Mouse (Mus musculus) thymus, postnatal 14 days (tissue): ENCODE measurements around the gene Grm2.
A peak's percentile ranks its signal among the peaks of the same experiment; 100 is the strongest.
"Not testable (repeated sequence)": the region's sequence is repeated elsewhere in the genome, so short reads cannot be mapped to it uniquely, and the experiment has no call there.

Experiments
- DNase-seq: peaks from one replicate; pipeline ENCODE4 v3.0.0; 2021

Grm2 gene

DNA sequence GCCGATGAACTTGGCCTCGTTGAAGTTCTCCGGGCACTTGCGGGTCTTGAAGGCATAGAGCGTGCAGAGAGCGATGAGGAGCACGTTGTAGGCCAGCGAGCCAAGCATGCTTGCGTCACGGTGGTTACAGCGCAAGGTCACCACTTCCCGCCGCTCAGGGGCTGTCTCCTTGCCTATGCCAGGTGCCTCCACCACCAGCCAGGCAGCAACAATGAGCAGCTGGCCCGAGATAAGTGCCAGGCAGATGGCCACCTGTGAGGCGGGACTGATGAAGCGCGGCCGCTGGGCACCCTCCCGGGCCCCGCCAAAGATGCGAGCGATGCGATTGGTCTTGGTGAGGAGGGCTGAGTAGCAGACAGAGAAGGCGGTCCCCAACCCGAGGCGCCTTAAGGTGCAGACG is 8.7 kb downstream of the Grm2 start:
- DNase-seq, result no peak

DNA sequence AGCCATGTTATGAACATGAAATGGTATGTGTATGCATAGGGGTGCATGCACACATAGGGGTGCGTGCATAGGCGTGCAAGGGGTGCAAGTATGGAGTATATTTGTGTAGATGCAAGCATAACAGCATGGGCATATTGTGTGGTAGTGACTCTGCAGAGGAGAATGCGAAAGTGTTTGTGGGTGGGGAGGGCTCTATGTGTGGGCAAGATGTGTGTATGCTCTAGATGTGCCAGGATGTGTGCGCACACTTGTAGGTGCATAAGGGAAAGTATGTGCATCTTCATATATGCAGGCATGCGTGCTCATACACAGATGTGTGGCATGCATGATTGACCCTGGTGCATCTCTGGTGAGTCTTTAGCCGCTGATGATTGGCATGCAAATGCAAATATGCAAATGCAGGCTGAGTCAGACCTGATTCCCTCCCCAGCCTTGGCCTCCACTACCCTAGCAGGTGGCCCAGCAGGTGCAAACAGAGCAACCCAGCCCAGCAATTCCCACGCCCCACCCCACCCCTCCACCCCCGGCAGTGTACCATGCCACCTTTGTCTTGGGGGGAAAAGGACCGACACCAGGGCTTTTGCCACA is 10.1 kb downstream of the Grm2 start:
- DNase-seq, result no peak

GRCm38 (mm10) chr9:106643787-106644186 is 12.1 kb downstream of the Grm2 start:
- peak; percentile 16 for DNase-seq

DNA sequence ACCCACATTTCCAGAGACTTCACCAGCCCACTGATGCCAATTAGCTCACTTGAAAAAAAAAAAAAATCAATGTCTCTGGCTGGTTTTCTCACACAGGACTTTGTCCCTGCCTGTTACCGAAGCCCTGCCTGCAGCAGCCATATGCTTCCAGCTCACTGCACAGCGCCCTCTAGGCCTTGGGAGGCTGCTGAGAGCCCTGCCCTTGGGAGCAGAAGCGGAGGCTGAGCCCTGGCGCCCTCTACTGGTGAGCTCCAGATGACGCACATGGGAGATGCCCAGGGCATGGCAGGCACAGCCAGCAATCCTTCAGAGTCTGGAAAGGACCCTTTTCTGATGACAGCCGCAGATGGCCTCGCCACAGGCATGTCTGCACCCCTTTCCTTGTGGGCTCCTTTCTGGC is 12.8 kb downstream of the Grm2 start:
- peak; percentile 83 for DNase-seq

- DNase-seq, result no peak
These were observed 14.5 kb downstream of the Grm2 start for GRCm38 (mm10) chr9:106641346-106641745.

- no peak for DNase-seq
These were observed 17.7 kb downstream of the Grm2 start for GRCm38 (mm10) chr9:106638154-106638553.

GRCm38 (mm10) chr9:106632185-106632584 is 23.7 kb downstream of the Grm2 start:
- DNase-seq, result no peak

GRCm38 (mm10) chr9:106627796-106628195 is 28.1 kb downstream of the Grm2 start:
- DNase-seq, result not testable (repeated sequence)

- no peak for DNase-seq
These were observed 29.6 kb downstream of the Grm2 start, which contains the start of gene Iqcf6 for GRCm38 (mm10) chr9:106626282-106626681. Iqcf6 (plus strand) TSS chr9:106626582.

DNA sequence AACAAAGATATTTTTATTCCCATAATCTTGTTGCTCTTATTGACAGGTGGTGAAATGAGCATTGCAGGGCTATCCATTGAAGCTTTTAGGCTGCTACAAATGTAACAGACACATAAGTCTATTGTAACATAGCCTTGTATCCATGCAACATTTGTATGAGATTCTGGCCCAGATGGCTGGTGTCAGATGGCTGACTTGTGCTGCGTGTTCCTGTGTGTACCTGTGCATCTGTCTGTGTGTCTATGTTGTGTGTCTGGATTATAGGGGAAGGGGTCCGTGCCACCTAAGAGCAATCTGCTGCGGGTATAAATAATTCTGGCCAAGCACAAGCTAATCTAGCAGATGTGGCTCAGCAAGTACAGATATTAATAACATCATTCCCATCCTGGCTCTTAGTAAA is 38.4 kb downstream of the Grm2 start:
- no peak for DNase-seq

DNA sequence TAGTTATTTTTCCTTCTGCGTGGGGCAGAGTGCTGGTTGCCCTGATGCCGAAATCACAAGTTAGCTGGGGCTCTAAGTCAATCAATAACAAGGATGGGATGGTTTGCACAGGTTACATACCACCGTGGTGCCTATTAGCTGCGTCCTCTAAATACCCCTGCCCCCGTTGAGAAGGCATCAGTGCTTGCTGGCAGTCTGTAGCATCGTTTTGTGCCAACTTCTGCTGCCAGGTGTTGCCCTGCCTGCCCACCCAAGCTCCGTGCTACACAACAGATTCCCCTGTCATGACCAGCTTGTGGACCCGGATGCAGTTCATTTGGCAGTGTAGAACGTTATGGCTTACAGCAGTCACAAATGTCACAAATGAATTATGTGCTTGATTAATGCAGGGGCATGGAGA is 39.6 kb downstream of the Grm2 start:
- no peak for DNase-seq

DNA sequence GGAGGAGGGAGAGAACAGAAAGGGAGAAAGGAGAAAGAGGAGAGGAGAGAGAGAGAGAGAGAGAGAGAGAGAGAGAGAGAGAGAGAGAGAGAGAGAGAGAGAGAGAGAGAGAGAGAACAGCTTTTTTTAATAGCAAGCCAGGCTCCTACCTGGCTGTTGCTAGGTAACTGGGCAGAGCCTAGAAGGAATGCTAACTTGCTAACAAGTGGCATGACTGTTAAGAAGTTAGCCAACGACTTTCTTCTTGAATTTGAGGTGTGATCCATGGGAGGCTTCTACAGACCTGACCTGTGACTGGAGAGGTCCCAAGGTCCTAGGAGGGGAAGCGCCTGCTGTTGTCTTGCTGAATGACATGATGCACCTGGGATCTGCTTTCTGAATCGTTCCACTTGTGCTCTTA is 41.3 kb downstream of the Grm2 start:
- no peak for DNase-seq

DNA sequence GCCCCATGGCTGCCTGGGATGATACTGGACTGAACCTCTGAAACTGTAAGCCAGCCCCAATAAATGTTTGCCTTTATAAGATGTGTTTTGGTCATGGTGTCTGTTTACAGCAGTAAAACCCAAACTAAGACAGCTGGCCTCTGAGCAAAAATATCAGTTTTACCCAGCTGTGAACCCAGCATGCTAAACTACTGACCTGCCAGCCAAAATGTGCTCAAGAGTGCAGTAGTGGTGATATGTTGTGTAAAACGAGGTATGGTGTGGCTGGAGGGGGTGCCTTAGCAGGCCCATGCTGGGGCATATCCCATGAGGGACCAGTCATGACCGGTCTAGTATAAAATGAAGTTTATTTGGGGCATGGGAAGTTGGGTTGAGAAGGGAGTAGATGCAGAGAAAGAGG is 41.9 kb downstream of the Grm2 start:
- no peak for DNase-seq

- DNase-seq, result no peak
These were observed 45.2 kb downstream of the Grm2 start for GRCm38 (mm10) chr9:106610727-106611126.

- peak; percentile 35 for DNase-seq
These were observed 55.3 kb downstream of the Grm2 start for GRCm38 (mm10) chr9:106600546-106600945.

DNA sequence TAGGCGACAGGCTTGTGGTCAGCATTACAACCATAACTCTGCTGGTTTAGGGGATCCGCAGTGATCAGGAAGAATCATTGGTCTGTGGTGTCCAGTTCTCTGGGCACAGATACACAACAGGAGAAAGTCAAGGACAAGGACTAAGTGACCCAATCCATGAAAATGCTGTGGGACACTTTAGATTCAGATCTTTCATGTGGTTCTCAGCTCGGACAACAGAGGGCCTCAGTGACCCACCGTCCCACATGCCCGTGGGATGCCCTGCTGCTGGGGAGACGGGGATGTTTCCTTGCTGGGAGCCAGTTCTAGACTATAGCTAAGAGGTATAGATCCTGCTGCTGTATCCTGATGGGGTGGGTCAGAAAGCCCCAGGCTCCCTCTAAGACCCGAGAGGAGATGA is 57.4 kb downstream of the Grm2 start:
- no peak for DNase-seq

DNA sequence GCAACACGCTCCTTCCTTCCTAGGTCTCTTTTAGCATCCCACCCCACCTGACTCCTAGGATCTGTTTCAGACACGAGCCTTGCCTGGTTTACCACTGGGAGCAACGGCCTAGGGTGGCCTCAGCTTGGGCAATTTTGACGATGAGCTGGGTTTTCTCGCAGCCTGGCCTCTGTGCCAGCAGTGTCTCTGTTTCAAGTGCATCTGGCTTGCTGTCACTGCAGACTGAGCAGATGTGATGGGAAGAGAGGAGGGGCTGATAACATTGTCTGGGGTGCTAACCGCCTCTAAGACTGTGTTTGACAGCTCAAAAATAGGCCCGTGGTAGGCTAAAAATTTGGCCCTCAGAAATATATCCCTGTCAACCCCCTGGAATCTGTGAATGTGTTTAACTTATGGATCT is 60.0 kb downstream of the Grm2 start:
- no peak for DNase-seq

DNA sequence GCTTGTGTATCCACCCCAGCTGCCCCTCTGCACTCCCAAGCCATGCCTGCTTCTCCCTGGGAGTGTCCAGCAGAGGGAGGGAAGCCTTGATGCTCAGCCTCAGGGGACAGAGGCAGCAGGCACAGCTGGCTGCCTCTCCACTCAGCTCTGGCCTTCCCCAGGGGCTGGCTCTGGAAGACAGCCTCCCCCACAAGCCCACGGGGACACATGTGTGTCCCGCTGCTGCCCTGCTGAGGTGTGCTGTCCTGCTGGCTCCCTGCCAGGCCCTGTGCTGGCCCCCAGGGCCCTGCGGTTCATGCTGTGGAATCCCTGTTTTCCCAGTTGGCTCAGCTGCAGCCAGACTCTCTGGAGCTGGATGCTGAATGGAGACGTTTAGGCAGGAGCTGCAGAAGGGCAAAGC is 60.5 kb downstream of the Grm2 start:
- DNase-seq, result not testable (repeated sequence)
